Mouse (Mus musculus): Measurements from ENCODE around the gene Trmt112. TPM values are rescaled to one million over a fixed set of nuclear protein-coding genes. Genes with fewer than 3 reads are reported as not detected.
"Not testable (repeated sequence)": the region's sequence is repeated elsewhere in the genome, so short reads cannot be mapped to it uniquely, and the experiment has no call there.

Gene Trmt112
- polyA plus RNA-seq, 1 experiment from 2014 or later, result 169 TPM

GRCm38 (mm10) chr19:6905498-6906159 lies 3.9 kb upstream of the Trmt112 start:
- ATAC-seq (replicated peaks; ENCODE audit: low FRiP score) (no peak), DNase-seq (ENCODE audit: low spot score) (no peak)
- Histone ChIP-seq H3K4me2 (no peak overlapping the region), H3K9ac (ENCODE audit: low read depth, low read length) (no peak overlapping the region), H3K27ac (ENCODE audit: low read depth, low read length) (no peak overlapping the region), H3K9me3 (ENCODE audit: control insufficient read depth, low read length) (no peaks in the 10 kb centered on the region), H3K4me3 (ENCODE audit: low read depth, low read length) (no peak overlapping the region), H3K36me3 (ENCODE audit: control insufficient read depth, insufficient read depth, low read length) (peaks cover 17% of the 10 kb centered on the region), H3K27me3 (replicated peaks; ENCODE audit: control insufficient read depth, insufficient read depth, low read length) (no peaks in the 10 kb centered on the region), H3K4me1 (replicated peaks; ENCODE audit: control insufficient read depth, insufficient read depth, low read length) (peaks cover 14% of the 10 kb centered on the region)
- WGBS, result 95% methylated on average over 11 of the region's 11 CpGs

DNA sequence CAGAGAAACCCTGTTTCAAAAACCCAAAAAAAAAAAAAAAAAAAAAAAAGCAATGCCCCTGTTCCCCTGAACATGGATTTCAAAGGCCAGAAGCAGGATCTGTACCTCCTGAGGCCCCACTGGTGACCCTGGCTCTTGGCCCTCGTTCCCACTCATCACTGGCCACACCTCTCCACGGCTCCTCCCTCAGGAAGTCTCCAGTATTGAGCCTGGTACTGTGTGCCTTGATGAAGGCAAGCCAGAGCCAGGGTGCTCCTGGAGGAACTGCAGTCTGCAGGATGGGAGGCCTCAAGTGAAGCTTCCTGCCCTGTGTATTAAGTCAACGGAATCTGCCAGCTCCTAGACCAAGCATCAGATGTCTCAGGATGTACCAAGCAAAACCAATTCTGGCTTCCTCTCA lies 3.3 kb upstream of the Trmt112 start:
- no peak overlapping the region for H3K27ac ChIP-seq (ENCODE audit: low read depth, low read length)
- H3K27me3 ChIP-seq (replicated peaks; ENCODE audit: control insufficient read depth, insufficient read depth, low read length), result no peaks in the 10 kb centered on the region
- no peak overlapping the region for H3K9ac ChIP-seq (ENCODE audit: low read depth, low read length)
- H3K4me1 ChIP-seq (replicated peaks; ENCODE audit: control insufficient read depth, insufficient read depth, low read length), result peaks cover 18% of the 10 kb centered on the region
- H3K36me3 ChIP-seq (ENCODE audit: control insufficient read depth, insufficient read depth, low read length), result peaks cover 17% of the 10 kb centered on the region
- H3K4me2 ChIP-seq, result no peak overlapping the region
- no peak for DNase-seq (ENCODE audit: low spot score)
- WGBS, result 78% methylated on average over 3 of the region's 3 CpGs
- no peak for ATAC-seq (replicated peaks; ENCODE audit: low FRiP score)
- no peak overlapping the region for H3K4me3 ChIP-seq (ENCODE audit: low read depth, low read length)
- H3K9me3 ChIP-seq (ENCODE audit: control insufficient read depth, low read length), result no peaks in the 10 kb centered on the region

- DNase-seq (ENCODE audit: low spot score) (no peak), ATAC-seq (replicated peaks; ENCODE audit: low FRiP score) (no peak)
- Histone ChIP-seq H3K27ac (ENCODE audit: low read depth, low read length) (no peak overlapping the region), H3K4me3 (ENCODE audit: low read depth, low read length) (no peak overlapping the region), H3K9ac (ENCODE audit: low read depth, low read length) (no peak overlapping the region), H3K36me3 (ENCODE audit: control insufficient read depth, insufficient read depth, low read length) (peaks cover 24% of the 10 kb centered on the region), H3K9me3 (ENCODE audit: control insufficient read depth, low read length) (no peaks in the 10 kb centered on the region), H3K4me1 (replicated peaks; ENCODE audit: control insufficient read depth, insufficient read depth, low read length) (peaks cover 21% of the 10 kb centered on the region), H3K27me3 (replicated peaks; ENCODE audit: control insufficient read depth, insufficient read depth, low read length) (no peaks in the 10 kb centered on the region), H3K4me2 (no peak overlapping the region; the same call in 1 of the 2 replicates)
- WGBS, result 91% methylated on average over 8 of the region's 8 CpGs
Observed at GRCm38 (mm10) chr19:6907094-6907493, 2.4 kb upstream of the Trmt112 start.

DNA sequence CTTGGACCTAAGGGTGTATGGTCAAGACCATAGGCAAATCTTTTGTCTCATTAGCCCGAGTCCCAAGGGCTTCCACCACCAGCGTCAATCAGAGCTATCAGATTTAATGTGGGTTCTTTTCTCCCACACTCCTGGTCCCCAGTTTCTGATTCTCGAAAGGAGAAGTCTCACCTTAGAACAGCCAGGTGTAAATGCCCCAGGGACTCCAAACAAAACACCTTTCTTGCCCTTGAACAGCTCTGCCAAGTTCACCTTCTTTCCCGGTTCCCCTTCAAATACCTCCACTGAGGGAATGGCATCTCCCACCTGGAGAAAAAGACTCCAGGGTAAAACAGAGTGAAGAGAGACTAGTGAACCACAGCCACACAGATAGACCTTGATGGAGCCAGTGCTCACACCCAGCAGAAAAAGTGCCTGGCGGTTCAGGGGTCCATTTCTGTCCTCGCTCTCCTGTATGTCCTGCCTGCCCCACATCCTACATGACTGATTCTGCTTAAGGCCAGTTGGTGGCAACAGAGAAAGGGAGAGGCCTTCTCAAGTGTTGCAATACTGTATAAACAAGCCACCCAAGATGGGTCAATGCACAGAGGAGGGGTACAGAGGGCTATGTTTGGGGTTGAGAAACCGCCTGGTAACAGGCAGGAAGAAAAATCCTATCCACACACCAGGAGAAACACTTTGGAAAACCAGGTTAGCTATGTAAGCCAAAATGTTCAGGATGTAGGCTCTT lies 1.5 kb upstream of the Trmt112 start:
- DNase-seq (ENCODE audit: low spot score) (no peak), ATAC-seq (replicated peaks; ENCODE audit: low FRiP score) (no peak)
- Histone ChIP-seq H3K9me3 (ENCODE audit: control insufficient read depth, low read length) (no peaks in the 10 kb centered on the region), H3K4me3 (ENCODE audit: low read depth, low read length) (peak overlapping the region; percentile 77), H3K9ac (ENCODE audit: low read depth, low read length) (peak overlapping the region; percentile 84; the same call in 1 of the 2 replicates), H3K36me3 (ENCODE audit: control insufficient read depth, insufficient read depth, low read length) (peaks cover 33% of the 10 kb centered on the region), H3K27ac (ENCODE audit: low read depth, low read length) (no peak overlapping the region), H3K27me3 (replicated peaks; ENCODE audit: control insufficient read depth, insufficient read depth, low read length) (no peaks in the 10 kb centered on the region), H3K4me1 (replicated peaks; ENCODE audit: control insufficient read depth, insufficient read depth, low read length) (peaks cover 21% of the 10 kb centered on the region), H3K4me2 (peak overlapping the region; percentile 89)
- WGBS, result 79% methylated on average over 7 of the region's 7 CpGs

- Histone ChIP-seq H3K36me3 (ENCODE audit: control insufficient read depth, insufficient read depth, low read length) (peaks cover 43% of the 10 kb centered on the region), H3K27me3 (replicated peaks; ENCODE audit: control insufficient read depth, insufficient read depth, low read length) (no peaks in the 10 kb centered on the region), H3K27ac (ENCODE audit: low read depth, low read length) (peak overlapping the region; percentile 99), H3K4me2 (peak overlapping the region; percentile 89), H3K9ac (ENCODE audit: low read depth, low read length) (peak overlapping the region; percentile 84), H3K4me1 (replicated peaks; ENCODE audit: control insufficient read depth, insufficient read depth, low read length) (peaks cover 21% of the 10 kb centered on the region), H3K9me3 (ENCODE audit: control insufficient read depth, low read length) (no peaks in the 10 kb centered on the region), H3K4me3 (ENCODE audit: low read depth, low read length) (peak overlapping the region; percentile 77)
- 7% methylated on average over 11 of the region's 11 CpGs for WGBS
- DNase-seq (ENCODE audit: low spot score) (no peak), ATAC-seq (replicated peaks; ENCODE audit: low FRiP score) (no peak)
Observed at GRCm38 (mm10) chr19:6909021-6909420, 477 bp upstream of the Trmt112 start.

GRCm38 (mm10) chr19:6910306-6910705 lies 808 bp downstream of the Trmt112 start:
- Histone ChIP-seq H3K4me1 (replicated peaks; ENCODE audit: control insufficient read depth, insufficient read depth, low read length) (peaks cover 24% of the 10 kb centered on the region), H3K27ac (ENCODE audit: low read depth, low read length) (peak overlapping the region; percentile 99), H3K4me2 (peak overlapping the region; percentile 89), H3K4me3 (ENCODE audit: low read depth, low read length) (peak overlapping the region; percentile 77), H3K36me3 (ENCODE audit: control insufficient read depth, insufficient read depth, low read length) (peaks cover 40% of the 10 kb centered on the region), H3K9ac (ENCODE audit: low read depth, low read length) (peak overlapping the region; percentile 84)
- WGBS, result 1% methylated on average over 30 of the region's 30 CpGs
- ATAC-seq (replicated peaks; ENCODE audit: low FRiP score), result peak; percentile 63
- H3K27me3 ChIP-seq (replicated peaks; ENCODE audit: control insufficient read depth, insufficient read depth, low read length); H3K9me3 ChIP-seq (ENCODE audit: control insufficient read depth, low read length): not testable (repeated sequence)
- peak; percentile 67 for DNase-seq (ENCODE audit: low spot score)

DNA sequence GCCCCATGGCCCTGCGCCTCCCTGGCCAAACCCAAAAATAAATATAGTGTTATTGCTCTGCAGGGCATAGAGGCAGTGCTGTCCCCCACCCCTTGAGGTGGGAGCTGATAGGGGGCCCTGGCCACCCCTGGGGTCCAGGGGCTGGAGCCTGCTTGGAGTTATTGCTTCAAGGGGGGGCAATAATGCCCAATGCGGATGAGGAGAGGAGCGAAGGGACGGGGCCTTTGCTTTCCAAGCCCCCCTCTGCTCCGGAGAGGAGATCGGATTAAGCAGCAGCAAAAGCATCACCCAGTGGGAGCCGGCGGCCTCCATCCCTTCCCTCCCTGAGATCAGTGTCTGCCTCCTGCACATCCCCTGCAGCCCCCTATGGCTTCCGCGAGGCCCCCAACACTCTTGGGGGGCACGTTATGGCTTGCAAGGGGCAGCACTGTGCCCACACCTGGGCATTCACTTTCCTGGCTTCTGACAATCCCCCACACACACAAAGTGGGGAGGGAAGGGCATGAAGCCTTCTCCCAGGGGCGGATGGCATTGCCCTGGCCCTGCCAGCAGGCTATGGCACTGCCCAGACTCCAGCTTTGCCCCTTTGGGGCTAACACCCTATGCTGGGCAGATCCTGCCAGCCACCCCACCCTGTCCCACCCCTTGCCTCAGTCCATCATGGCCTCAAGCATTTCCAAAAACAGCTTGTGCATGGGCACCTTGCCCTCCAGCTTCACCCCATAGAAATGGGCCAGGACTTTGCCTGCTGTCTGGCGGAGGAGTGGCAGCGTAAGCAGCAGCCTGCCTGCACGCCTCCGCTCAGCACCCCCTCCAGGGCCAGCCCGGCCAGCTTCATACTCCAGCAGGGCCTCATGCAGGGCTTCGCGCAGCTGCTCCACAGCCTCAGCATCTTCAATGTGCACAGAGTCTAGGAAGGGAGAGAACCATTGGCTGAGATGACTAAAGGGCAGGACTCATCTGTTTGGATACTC lies 1.9 kb downstream of the Trmt112 start:
- Histone ChIP-seq H3K27me3 (replicated peaks; ENCODE audit: control insufficient read depth, insufficient read depth, low read length) (no peaks in the 10 kb centered on the region), H3K9me3 (ENCODE audit: control insufficient read depth, low read length) (no peaks in the 10 kb centered on the region), H3K9ac (ENCODE audit: low read depth, low read length) (peak overlapping the region; percentile 42), H3K4me1 (replicated peaks; ENCODE audit: control insufficient read depth, insufficient read depth, low read length) (peaks cover 33% of the 10 kb centered on the region), H3K4me3 (ENCODE audit: low read depth, low read length) (peak overlapping the region; percentile 77), H3K36me3 (ENCODE audit: control insufficient read depth, insufficient read depth, low read length) (peaks cover 33% of the 10 kb centered on the region), H3K27ac (ENCODE audit: low read depth, low read length) (peak overlapping the region; percentile 47), H3K4me2 (peak overlapping the region; percentile 89)
- DNase-seq (ENCODE audit: low spot score) (peak; percentile 31), ATAC-seq (replicated peaks; ENCODE audit: low FRiP score) (no peak)
- WGBS, result 86% methylated on average over 19 of the region's 19 CpGs

DNA sequence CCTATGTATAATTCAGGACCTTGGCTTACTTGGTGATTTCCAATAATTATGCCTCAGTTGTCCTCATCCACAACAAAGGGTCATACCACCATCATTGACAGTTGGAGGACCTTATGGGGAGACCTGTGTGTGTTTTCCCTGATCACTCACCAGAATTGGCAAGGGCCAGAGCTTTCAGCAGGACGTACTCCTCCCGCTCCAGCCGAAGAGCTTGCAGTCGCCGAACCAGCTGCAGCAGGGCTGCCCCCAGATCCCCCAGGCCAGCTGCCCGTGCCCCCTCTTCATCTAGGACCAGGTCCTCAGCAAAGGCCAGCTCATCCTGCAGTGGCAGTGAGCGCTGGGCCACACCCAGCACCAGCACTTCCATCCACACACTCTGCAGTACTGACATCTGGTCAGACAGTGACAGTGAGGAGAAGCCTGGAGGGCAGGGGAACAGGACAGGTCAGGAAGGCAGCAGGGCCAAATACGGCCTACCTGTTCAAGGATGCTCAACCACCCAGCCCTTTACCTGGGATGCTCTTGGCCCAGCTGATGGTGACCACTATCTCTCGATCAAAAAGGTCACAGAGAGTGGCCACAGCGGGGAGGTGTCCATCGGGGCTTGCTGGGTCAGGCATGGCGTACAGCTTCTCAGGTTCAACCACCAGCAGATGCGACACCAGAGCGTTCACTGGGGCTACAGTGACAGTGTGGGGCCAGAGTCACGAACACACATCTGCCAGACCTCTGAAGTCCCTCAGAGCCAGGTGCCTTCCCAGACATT lies 2.9 kb downstream of the Trmt112 start:
- 90% methylated on average over 15 of the region's 15 CpGs for WGBS
- Histone ChIP-seq H3K9me3 (ENCODE audit: control insufficient read depth, low read length) (no peaks in the 10 kb centered on the region), H3K27ac (ENCODE audit: low read depth, low read length) (no peak overlapping the region), H3K4me3 (ENCODE audit: low read depth, low read length) (peak overlapping the region; percentile 3; the same call in 1 of the 2 replicates), H3K27me3 (replicated peaks; ENCODE audit: control insufficient read depth, insufficient read depth, low read length) (no peaks in the 10 kb centered on the region), H3K4me1 (replicated peaks; ENCODE audit: control insufficient read depth, insufficient read depth, low read length) (peaks cover 35% of the 10 kb centered on the region), H3K9ac (ENCODE audit: low read depth, low read length) (no peak overlapping the region), H3K36me3 (ENCODE audit: control insufficient read depth, insufficient read depth, low read length) (peaks cover 28% of the 10 kb centered on the region), H3K4me2 (no peak overlapping the region)
- ATAC-seq (replicated peaks; ENCODE audit: low FRiP score) (no peak), DNase-seq (ENCODE audit: low spot score) (peak; percentile 32)
